Mouse (Mus musculus): Measurements from ENCODE around the gene Epha1.

DNA sequence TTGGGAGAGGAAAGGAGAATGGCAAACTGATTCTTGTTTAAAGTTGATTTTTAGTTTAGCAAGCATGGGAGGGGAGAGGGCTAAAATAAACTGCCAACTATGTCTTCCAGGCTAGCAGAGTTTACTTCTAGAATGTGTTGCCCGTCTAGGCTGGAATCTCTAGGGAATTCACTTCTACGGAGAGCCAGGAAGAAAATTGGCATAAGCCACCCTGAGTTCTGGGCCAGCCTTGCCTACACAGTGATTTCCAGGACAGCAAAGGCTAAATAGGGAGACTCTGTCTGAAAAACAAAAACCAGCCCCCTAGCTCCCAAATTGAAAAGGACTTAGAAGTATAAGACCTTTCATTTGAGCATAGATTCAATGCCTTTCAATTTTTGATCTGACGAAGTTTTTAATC is 6.5 kb upstream of the Epha1 start:
- TF ChIP-seq POLR2A (IDR thresholded peaks at IDR 0.05; ENCODE audit: insufficient read length, low read depth): no peak
- no peak for TF ChIP-seq TCF12 (IDR thresholded peaks at IDR 0.05; ENCODE audit: insufficient read depth, poor library complexity, severe bottlenecking)
- TF ChIP-seq MYOG (IDR thresholded peaks at IDR 0.05; ENCODE audit: control insufficient read depth in 1 of 3, insufficient read depth in 1 of 3, insufficient read length in 2 of 3, low read depth in 2 of 3): no peak
- TF ChIP-seq USF1 (IDR thresholded peaks at IDR 0.05; ENCODE audit: low read depth): no peak
- TF ChIP-seq MAX (IDR thresholded peaks at IDR 0.05; ENCODE audit: low read depth): no peak
- no peak for TF ChIP-seq POLR2AphosphoS2 (IDR thresholded peaks at IDR 0.05; ENCODE audit: insufficient read length, low read depth)
- no peak for TF ChIP-seq MYOD1 (IDR thresholded peaks at IDR 0.05; ENCODE audit: control insufficient read depth in 1 of 3, insufficient read length in 2 of 3, low read depth in 2 of 3)
- TF ChIP-seq CEBPB (IDR thresholded peaks at IDR 0.05; ENCODE audit: insufficient read depth, poor library complexity, severe bottlenecking): no peak
- TF ChIP-seq REST (IDR thresholded peaks at IDR 0.05; ENCODE audit: insufficient read depth, insufficient read length): no peak
- no peak for TF ChIP-seq E2F4 (IDR thresholded peaks at IDR 0.05; ENCODE audit: insufficient read depth)

Measured in myocyte (in vitro differentiated cells).